Mouse (Mus musculus): Measurements from ENCODE around the gene Slit2. TPM values are rescaled to one million over a fixed set of nuclear protein-coding genes. Genes with fewer than 3 reads are reported as not detected.

Gene Slit2
- 1 to 10 TPM; 1.1 to 8.4 TPM for polyA plus RNA-seq (2012; fragmentation: generic; extraction: Trizol)

GRCm38 (mm10) chr5:47982941-47983701 lies at the start of gene Slit2:
Slit2 (plus strand) TSS chr5:47983138.

DNA sequence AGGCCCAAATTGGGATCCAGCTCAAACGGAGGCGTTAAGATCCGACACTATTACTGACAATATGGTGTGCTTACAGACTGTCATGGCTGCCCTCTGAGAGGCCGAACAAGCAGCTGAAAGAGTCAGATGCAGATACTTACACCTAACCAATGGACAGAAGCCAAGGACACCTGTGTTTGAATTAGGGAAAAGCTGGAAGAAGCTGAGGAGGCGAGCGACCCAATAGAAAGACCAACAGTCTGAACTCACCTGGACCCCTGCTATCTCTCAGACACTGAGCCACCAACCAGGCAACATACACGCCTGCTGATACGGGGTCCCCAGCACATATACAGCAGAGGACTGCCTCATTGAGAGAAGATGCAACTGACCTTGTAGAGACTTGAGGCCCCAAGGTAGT lies 344.7 kb downstream of the Slit2 start, which contains the start of gene 5730480H06Rik:
5730480H06Rik (plus strand) TSS at position 301 of the 400 bp plus-strand sequence.

